Mouse (Mus musculus): Measurements from ENCODE around the gene Akr1b3. TPM values are rescaled to one million over a fixed set of nuclear protein-coding genes. Genes with fewer than 3 reads are reported as not detected.
A peak's percentile ranks its signal among the peaks of the same experiment; 100 is the strongest.
"Not testable (repeated sequence)": the region's sequence is repeated elsewhere in the genome, so short reads cannot be mapped to it uniquely, and the experiment has no call there.

Gene Akr1b3
- total RNA-seq (2021): 10 to 100 TPM; 34.6 to 45.8 TPM

DNA sequence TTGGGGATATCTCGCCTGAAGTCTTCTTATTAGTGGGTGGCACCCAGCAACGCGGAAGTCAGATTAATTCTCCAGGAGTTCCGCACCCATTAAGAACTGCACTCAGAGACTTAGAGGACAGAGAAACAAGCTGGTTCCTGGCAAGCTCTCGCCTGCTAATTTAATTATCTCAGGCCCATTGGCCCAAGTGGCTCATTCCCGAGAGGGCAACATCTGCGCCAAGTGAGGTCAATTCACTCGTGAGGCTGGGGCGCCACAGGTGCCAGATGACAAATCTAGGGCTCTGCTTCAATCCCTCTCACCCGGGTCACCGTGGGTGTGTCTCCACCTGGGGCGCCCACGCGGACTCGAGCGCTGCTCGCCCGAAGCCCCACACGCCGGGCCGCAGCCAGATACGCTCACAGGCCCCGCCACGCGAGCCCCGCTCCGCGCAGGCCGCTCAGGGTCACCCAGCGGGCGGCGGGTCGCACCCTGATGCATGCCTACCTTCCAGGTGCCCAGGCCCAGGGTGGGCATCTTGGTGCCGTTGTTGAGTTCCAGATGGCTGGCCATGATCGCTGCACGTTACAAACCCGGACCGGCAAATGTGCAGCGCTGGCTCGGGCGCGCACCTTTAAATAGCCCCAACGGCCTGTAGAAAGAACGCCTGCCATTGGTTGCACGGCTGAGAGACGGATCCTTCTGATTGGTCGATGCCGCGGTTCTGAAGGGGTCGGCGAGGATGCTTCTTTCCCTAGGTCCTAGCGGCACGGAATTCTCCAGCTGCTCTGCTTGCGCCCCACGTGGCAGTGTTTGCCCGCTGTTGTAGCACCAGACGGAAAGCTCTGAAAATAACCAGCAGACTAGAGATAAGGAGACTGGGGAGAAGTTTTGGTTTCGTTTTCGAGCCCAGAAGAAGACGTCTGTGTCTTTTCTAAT lies at the start of gene Akr1b3:
Gene Akr1b3, minus strand, starts transcription at position 625 of the 918 bp plus-strand sequence.
- DNase-seq: peak; percentile 84 to 87

DNA sequence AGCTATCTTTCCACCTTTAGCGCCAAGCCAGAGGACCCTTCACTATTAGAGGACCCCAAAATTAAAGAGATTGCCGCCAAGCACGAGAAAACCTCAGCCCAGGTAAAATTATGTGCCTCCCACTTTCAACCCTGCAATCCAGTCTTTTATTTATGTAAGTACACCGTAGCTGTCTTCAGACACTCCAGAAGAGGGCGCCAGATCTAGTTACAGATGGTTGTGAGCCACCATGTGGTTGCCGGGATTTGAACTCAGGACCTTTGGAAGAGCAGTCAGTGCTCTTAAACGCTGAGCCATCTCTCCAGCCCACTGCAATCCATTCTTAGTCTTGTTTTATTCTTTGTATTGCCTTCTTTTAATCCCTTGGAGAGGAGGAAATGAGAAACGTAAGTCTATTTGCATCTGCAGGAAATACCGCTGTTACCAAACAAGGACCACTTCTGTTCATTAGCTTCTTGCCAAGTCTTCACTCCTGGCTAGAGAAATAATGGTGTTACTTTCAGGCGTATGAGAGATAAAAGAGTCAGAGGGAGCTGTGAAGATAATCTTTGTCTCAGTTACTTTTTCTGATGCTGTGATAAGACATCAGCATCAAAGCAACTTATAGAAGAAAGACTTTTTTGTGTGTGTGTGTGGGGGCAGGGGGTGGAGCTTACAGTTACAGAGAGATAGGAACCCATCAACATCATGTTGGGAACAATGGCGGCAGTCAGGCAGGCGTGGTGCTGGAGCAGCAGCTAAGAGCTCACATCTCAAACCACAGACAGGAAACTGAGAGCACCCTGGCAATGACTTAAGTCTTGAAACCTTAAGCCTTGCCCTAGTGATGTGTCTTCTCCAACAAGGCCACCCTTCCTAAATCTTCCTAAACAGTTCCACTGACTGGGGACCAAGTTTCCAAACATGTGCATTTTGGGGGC lies 47.2 kb upstream of the Akr1b3 start:
- DNase-seq: no peak

- DNase-seq: no peak
Measured at GRCm38 (mm10) chr6:34355841-34356240, 38.6 kb upstream of the Akr1b3 start.

- DNase-seq: no peak
Measured at GRCm38 (mm10) chr6:34355349-34355747, 38.1 kb upstream of the Akr1b3 start.

GRCm38 (mm10) chr6:34354354-34355348 lies 37.4 kb upstream of the Akr1b3 start:
- no peak for DNase-seq

DNA sequence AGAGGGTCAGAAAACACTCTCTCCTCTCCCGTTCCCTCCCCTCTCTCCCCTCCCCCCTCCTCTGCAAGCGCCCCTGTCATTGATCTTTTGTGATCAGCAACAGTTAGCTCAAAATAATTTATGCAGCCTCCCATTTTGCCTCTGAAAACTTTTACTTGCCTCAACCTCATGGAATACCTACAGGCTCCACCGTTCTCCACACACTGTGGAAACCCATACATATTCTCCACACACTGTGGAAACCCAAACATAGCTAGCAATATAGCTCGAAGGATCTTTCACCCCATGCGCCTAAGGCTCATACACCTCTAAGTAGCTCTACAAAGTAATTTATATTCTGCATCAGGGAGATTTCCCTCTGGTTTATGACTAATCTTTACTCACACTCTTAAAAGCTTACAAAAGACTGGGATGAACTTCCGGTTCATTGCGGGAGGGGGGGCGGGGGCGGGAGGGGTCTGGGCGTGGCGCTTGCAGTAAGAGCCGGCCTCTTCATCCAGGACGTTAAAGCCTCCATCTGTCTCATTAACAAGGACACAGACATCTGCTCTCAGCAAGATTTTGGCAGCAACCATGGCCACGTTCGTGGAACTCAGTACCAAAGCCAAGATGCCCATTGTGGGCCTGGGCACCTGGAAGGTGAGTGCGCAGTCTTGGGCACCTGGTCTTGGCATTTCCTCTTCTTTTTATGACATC lies 36.5 kb upstream of the Akr1b3 start, which contains the start of gene Akr1b8:
Gene Akr1b8, plus strand, starts transcription at position 462 of the 696 bp plus-strand sequence.
- no peak for DNase-seq

GRCm38 (mm10) chr6:34352401-34352800 lies 35.1 kb upstream of the Akr1b3 start:
- DNase-seq: no peak

- not testable (repeated sequence) for DNase-seq
Measured at GRCm38 (mm10) chr6:34351481-34351880, 34.2 kb upstream of the Akr1b3 start.

DNA sequence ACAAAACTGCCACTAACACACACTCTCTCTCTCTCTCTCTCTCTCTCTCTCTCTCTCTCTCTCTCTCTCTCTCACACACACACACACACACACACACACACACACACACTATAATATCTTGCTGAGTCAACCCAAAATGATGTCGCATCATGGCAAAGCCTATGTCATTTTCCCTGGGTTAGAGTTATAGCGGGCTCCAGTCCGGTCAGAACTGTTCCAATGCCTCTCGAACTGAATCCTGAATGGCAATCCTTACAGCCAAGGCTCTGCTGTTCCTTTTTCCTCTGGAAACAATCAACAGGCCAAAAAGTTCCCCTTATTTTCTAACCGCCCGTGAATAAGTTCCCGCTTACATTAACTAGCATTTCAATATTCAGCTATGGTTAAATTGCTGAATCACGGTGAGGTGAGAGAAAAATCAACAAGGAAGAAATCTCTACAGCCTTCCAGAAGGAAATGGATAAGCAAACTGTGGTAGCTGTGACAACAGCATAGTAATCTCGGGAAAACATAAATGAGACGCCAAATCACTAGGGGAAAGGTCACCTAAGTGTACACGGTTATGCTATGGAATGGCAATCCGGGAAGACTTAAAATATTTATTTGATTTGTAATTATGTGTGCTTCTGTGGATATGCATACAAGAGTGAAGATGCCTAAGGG lies 32.9 kb upstream of the Akr1b3 start:
- DNase-seq: no peak

DNA sequence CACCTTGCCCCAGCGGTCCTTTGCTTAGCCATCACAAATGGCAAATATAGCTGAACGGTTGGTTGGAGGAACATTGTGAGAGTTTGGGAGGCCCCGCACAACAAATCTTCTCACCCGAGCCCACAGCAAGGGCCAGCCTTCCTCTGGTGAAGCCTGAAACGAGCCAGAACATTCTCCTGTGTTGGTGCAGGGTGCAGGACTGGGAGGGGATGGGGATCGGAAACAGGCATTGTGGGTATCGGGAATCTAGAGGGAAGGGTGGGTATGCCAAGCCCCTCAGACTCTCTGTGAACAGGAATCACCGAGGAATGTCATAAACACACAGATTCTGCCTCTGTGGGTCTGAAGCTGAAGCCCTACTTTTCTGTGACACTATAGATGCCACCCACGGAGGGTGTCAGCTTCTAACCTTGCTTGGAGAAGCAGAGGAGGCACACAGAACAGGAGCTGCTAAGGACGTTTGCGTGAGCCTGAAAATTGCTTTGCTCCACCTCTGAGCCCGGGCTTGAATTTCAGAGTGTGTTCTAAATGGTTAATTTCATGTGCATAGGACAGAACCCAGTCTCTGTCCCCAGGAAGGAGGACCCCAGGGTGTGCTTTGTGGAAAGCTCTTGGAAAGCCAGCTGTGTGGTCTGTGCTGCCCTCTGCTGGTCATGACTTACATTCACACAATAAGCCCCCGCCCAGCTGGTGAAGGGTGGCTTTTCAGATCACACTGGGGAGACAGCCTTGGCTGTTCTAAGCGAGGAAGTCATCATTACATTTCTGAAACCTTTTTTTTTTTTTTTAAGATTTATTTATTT lies 29.0 kb upstream of the Akr1b3 start:
- peak; percentile 64 to 68 for DNase-seq

DNA sequence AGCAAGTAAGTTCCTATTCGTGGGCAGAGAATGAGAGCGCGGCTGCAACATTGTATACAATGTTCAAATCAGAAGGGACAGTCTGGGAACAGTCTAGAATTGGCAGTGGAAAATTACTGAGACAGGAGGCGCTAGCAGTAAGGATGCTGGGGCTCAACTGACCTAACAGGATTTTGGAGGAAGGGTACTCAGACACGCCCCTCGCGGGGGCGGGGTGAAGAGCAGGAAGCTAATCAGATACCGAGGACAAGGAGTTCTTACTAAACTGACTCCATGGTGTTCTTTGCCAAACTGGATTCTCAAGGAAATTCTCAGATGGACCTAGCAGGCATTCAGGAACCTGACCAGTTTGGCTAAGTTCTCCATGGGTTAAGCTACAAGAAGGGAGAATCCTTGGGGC lies 27.7 kb upstream of the Akr1b3 start:
- no peak for DNase-seq

DNA sequence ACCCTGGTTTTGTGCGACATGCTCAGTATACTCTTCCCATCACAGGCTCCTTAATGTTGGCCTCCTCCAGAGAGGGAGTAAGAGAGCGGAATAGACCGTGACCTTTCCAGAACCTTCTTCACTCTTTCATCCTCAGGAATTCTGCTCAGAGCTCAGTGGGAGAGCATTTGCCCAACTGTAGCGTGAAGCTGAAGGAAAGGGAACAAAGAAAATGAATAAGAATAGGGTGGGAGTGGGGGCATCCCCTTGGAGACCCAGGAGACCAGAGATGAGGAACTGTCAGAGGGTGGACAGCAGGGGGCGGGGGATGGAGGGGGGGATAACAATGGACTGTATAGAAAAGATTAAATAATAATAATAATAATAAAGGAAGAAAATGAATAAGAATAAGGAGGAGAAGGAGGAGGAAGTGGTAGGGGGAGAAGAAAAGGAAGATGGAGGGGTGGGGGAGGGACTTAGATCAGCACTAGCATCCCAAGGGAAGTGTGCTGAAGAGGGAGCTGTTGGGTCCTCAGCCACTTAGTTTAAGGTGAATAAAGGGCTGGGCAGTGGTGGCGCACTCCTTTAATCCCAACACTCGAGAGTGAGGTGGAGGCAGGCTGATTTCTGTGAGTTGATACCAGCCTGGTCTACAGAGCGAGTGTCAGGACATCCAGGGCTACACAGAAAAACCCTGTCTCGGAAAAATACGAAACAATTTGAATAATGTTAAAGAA lies 27.0 kb upstream of the Akr1b3 start:
- no peak for DNase-seq

DNA sequence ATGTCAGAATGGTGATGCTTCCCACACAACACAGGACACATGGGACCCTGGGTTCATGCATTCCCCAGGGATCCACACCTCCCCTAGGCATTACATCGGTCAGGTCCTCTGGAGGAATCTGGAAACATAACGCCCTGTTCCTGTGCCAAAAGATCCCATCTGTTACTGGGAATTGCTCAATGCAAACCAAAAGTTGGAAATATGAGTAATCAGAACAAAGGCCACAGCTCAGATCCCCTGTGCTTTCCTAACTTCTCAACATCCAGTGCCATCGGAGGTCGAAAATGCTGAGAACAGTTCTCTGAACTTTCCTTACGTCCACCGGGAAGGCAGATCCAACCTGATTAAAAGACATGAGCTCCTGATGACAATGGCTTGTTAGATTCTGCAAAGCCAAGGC lies 26.1 kb upstream of the Akr1b3 start:
- DNase-seq: no peak

- DNase-seq: no peak
Measured at GRCm38 (mm10) chr6:34342476-34342875, 25.2 kb upstream of the Akr1b3 start.

DNA sequence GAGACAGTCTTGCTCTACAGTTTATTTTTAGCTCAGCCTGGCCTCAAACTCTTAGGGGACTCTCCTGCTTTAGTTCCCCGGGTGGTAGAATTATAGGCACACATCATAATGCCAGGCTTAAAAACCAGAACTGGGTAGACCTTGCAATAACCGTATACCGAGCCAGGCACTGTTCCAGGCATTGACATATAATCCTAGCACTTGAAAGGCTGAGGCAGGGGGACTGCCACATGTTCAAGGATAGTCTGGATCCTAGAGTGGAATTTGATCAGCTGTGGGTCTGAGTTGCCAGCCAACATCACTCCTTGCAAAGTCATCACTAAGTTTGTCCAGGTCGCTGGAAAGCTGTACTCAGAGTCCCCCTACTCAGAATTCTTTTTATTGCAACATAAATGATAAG lies 24.7 kb upstream of the Akr1b3 start:
- no peak for DNase-seq

DNA sequence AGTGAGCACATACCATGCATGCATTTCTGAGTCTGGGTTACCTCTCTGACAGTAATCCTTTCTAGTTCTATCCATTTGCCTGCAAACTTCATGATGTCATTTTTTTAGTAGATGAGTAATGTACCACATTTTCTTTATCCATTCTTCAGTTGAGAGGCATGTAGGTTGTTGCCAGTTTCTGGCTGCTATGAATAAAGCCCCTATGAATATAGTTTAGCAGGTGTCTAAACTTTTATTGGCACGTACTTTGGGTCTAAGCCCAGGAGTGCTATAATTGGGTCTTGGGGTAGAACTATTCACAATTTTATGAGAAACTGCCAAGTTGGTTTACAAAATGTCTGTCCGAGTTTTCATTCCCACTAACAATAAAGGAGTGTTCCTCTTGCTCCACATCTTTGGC lies 20.5 kb upstream of the Akr1b3 start:
- DNase-seq: no peak

- DNase-seq: no peak
Measured at GRCm38 (mm10) chr6:34334673-34335072, 17.4 kb upstream of the Akr1b3 start.

- DNase-seq: not testable (repeated sequence)
Measured at GRCm38 (mm10) chr6:34331804-34332203, 14.5 kb upstream of the Akr1b3 start.

DNA sequence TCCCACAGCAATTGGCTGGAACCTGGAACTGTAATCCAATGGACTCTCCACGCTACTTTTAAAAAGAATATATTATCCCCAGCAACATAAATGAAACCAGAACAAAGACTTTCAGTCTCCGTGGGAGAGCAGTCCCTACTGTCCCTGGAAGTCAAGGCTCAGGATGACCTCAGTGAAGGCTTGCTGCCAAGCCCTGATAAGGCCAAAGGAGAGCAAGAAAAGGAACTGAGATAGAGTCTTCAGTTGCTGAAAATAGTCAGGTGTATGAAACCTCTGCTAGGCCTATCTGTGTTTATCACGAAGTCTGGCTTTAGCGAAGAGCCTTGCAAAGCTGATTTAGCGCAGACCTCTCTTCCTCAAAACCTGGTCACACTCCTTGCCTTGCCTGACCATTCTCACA lies 14.1 kb upstream of the Akr1b3 start:
- no peak for DNase-seq
